Mouse (Mus musculus): ENCODE data around the gene Brd3. TPM values are rescaled to one million over a fixed set of nuclear protein-coding genes. Genes with fewer than 3 reads are reported as not detected.
A peak's percentile ranks its signal among the peaks of the same experiment; 100 is the strongest.

Gene Brd3
- total RNA-seq, 2 experiments from 2014 or later: 133 to 136 TPM

GRCm38 (mm10) chr2:27473061-27473765 is 34.2 kb downstream of the Brd3 start:
- DNase-seq (ENCODE audit: low spot score in 2 of 2): no peak

GRCm38 (mm10) chr2:27471170-27471584 is 36.3 kb downstream of the Brd3 start:
- DNase-seq (ENCODE audit: low spot score in 2 of 2): no peak

GRCm38 (mm10) chr2:27470535-27470934 is 36.9 kb downstream of the Brd3 start:
- DNase-seq (ENCODE audit: low spot score in 2 of 2): no peak

GRCm38 (mm10) chr2:27469991-27470355 is 37.5 kb downstream of the Brd3 start:
- no peak for DNase-seq (ENCODE audit: low spot score in 2 of 2)

- DNase-seq (ENCODE audit: low spot score in 2 of 2): no peak
Observed at GRCm38 (mm10) chr2:27469292-27469990, 38.0 kb downstream of the Brd3 start.

GRCm38 (mm10) chr2:27462901-27463300 is 44.6 kb downstream of the Brd3 start:
- no peak for DNase-seq (ENCODE audit: low spot score in 2 of 2)

- no peak for DNase-seq (ENCODE audit: low spot score in 2 of 2)
Observed at GRCm38 (mm10) chr2:27461881-27462660, 45.4 kb downstream of the Brd3 start.

GRCm38 (mm10) chr2:27460651-27461050 is 46.8 kb downstream of the Brd3 start:
- peak in 1 of 2 experiments; percentile 48 for DNase-seq (ENCODE audit: low spot score in 2 of 2)

GRCm38 (mm10) chr2:27460163-27460562 is 47.3 kb downstream of the Brd3 start:
- DNase-seq (ENCODE audit: low spot score in 2 of 2): no peak

GRCm38 (mm10) chr2:27459735-27460134 is 47.7 kb downstream of the Brd3 start:
- DNase-seq (ENCODE audit: low spot score in 2 of 2): no peak

- no peak for DNase-seq (ENCODE audit: low spot score in 2 of 2)
Observed at GRCm38 (mm10) chr2:27450226-27450625, 57.2 kb downstream of the Brd3 start.

- DNase-seq (ENCODE audit: low spot score in 2 of 2): no peak
Observed at GRCm38 (mm10) chr2:27447782-27448181, 59.7 kb downstream of the Brd3 start.

GRCm38 (mm10) chr2:27446812-27447211 is 60.6 kb downstream of the Brd3 start:
- DNase-seq (ENCODE audit: low spot score in 2 of 2): no peak

- DNase-seq (ENCODE audit: low spot score in 2 of 2): no peak
Observed at GRCm38 (mm10) chr2:27445910-27446309, 61.6 kb downstream of the Brd3 start.

- no peak for DNase-seq (ENCODE audit: low spot score in 2 of 2)
Observed at GRCm38 (mm10) chr2:27443450-27443708, 64.1 kb downstream of the Brd3 start.

- no peak for DNase-seq (ENCODE audit: low spot score in 2 of 2)
Observed at GRCm38 (mm10) chr2:27442708-27443449, 64.6 kb downstream of the Brd3 start.

- peak; percentile 77 to 90 for DNase-seq (ENCODE audit: low spot score in 2 of 2)
Observed at GRCm38 (mm10) chr2:27441767-27442707, 65.4 kb downstream of the Brd3 start, which contains the start of gene Brd3os. Brd3os (plus strand) TSS chr2:27442324.

- no peak for DNase-seq (ENCODE audit: low spot score in 2 of 2)
Observed at GRCm38 (mm10) chr2:27438281-27438680, 69.2 kb downstream of the Brd3 start.

- DNase-seq (ENCODE audit: low spot score in 2 of 2): no peak
Observed at GRCm38 (mm10) chr2:27437876-27438275, 69.6 kb downstream of the Brd3 start.

- DNase-seq (ENCODE audit: low spot score in 2 of 2): no peak
Observed at GRCm38 (mm10) chr2:27432599-27432998, 74.9 kb downstream of the Brd3 start.

Data from adrenal gland, postnatal 4 days (tissue).